Mouse (Mus musculus) E14TG2a.4 (cell line): ENCODE measurements around the gene Ano10.

ENCODE experiments used
- CTCF ChIP-seq: conservative IDR thresholded peaks from 2 replicates; pipeline ENCODE4 v1.5.1; 2014; ENCODE audit warnings: low read length
- NANOG ChIP-seq: IDR thresholded peaks from 2 replicates; pipeline ENCODE4 v1.6.1; 2014; ENCODE audit warnings: borderline replicate concordance, low read length, mixed read lengths
- POU5F1 ChIP-seq: IDR thresholded peaks from 2 replicates; pipeline ENCODE4 v1.6.1; 2014; ENCODE audit warnings: low read length, borderline replicate concordance

- TF ChIP-seq CTCF (peak; percentile 25), POU5F1 (no peak), NANOG (no peak)
Observed at GRCm38 (mm10) chr9:122199253-122199652, 95.0 kb downstream of the Ano10 start.
